Mouse (Mus musculus) neural tube, embryonic 11.5 days (tissue): Measurements from ENCODE around the gene Moxd1. TPM values are rescaled to one million over a fixed set of nuclear protein-coding genes. Genes with fewer than 3 reads are reported as not detected.
A peak's percentile ranks its signal among the peaks of the same experiment; 100 is the strongest.

Experiments used
- ATAC-seq: fragments of 200-750 bp; cut with Nextera tagmentation; 2 replicates; pipeline ENCODE4 v1.8.0; 2017; ENCODE audit warnings: moderate number of reproducible peaks, mild to moderate bottlenecking, moderate TSS enrichment, moderate library complexity; ENCODE audit not compliant: insufficient read depth, low FRiP score, low TSS enrichment
- DNase-seq: peaks from one replicate; pipeline ENCODE4 v3.0.0-alpha.2; 2015; ENCODE audit warnings: low spot score
- H3K27ac ChIP-seq: fragments of 300-500 bp; sonication (generic); 2 replicates; pipeline ENCODE4 v1.5.1; 2014; ENCODE audit warnings: low read depth, mild to moderate bottlenecking, low read length
- H3K27me3 ChIP-seq: fragments of 300-500 bp; sonication (generic); 2 replicates; pipeline ENCODE4 v1.6.1; 2014; ENCODE audit warnings: mild to moderate bottlenecking, low read length, mixed read lengths; ENCODE audit not compliant: control insufficient read depth, insufficient read depth
- H3K36me3 ChIP-seq: fragments of 300-500 bp; sonication (generic); 2 replicates; pipeline ENCODE4 v1.6.1; 2014; ENCODE audit warnings: mild to moderate bottlenecking, low read length, moderate library complexity, mixed read lengths; ENCODE audit not compliant: control insufficient read depth, insufficient read depth
- H3K4me1 ChIP-seq: fragments of 300-500 bp; sonication (generic); 2 replicates; pipeline ENCODE4 v1.6.1; 2014; ENCODE audit warnings: low read length, mixed read lengths; ENCODE audit not compliant: control insufficient read depth, insufficient read depth
- H3K4me2 ChIP-seq: fragments of 300-500 bp; sonication (generic); 2 replicates; pipeline ENCODE4 v1.6.1; 2014; ENCODE audit warnings: low read depth, mild to moderate bottlenecking, moderate library complexity
- H3K4me3 ChIP-seq: fragments of 300-500 bp; sonication (generic); 2 replicates; pipeline ENCODE4 v1.5.1; 2014; ENCODE audit warnings: low read depth, low read length
- H3K9ac ChIP-seq: fragments of 300-500 bp; sonication (generic); 2 replicates; pipeline ENCODE4 v1.6.1; 2014; ENCODE audit warnings: mild to moderate bottlenecking, low read length
- H3K9me3 ChIP-seq: fragments of 300-500 bp; sonication (generic); 2 replicates; pipeline ENCODE4 v1.6.1; 2016; ENCODE audit warnings: low read length; ENCODE audit not compliant: control insufficient read depth
- WGBS: fragments of 180-500 bp; shearing (Covaris S2); extraction: QIAGEN DNeasy Blood & Tissue Kit; methylation state at CpG from one replicate; pipeline ENCODE4 v1.1.7; 2014; 5-methylcytosine and 5-hydroxymethylcytosine counted together
- polyA plus RNA-seq: library from polyadenylated mRNA; unstranded; fragments of >200 nt; fragmentation: Nextera tagmentation; extraction: Ambion mirVana; gene quantifications from 2 replicates; pipeline ENCODE4 v1.2.1, GENCODE M21; 2014

Gene Moxd1
- 39.6 and 45.8 TPM in 2 replicates for polyA plus RNA-seq

- Histone ChIP-seq H3K4me2 (peak within 1 kb of the TSS; percentile 84), H3K36me3 (no peaks in the 10 kb centered on the region), H3K9me3 (no peaks in the 10 kb centered on the region), H3K4me3 (peak within 1 kb of the TSS; percentile 47), H3K9ac (peak within 1 kb of the TSS; percentile 54), H3K27me3 (peaks cover 16% of the 10 kb centered on the region), H3K27ac (no peak within 1 kb of the TSS), H3K4me1 (peaks cover 6% of the 10 kb centered on the region)
- WGBS: under 1% methylated on average over 55 of the region's 56 CpGs
- DNase-seq (peak; percentile 65), ATAC-seq (peak; percentile 56)
Measured at GRCm38 (mm10) chr10:24223449-24224143, at the start of gene Moxd1. TSS of gene Moxd1 (plus strand) at chr10:24223517.

DNA sequence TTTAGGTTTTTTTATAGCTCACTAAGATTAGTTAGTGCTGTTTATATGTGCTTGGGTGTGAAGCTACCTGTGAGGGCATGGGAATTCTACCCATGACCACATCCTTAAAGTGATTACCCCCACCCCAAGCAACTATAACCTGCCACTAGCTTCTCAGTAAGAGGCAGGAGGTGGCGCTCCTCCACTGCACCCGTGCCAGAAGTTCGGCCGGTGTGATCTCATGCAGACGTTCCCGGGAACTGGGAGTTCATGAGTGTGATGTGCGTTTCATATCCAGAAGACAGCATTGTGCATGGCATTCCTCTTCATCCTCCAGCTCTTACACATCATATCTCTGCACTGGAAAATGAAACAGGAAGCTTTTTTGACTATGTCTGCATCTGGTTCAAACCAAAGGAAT lies 32.9 kb upstream of the Moxd1 start:
- no peaks in the 10 kb centered on the region for H3K9me3 ChIP-seq
- H3K27ac ChIP-seq: no peak overlapping the region
- ATAC-seq (no peak), DNase-seq (peak; percentile 31)
- H3K4me2 ChIP-seq: no peak overlapping the region
- no peaks in the 10 kb centered on the region for H3K36me3 ChIP-seq
- 67% methylated on average over 7 of the region's 7 CpGs for WGBS
- H3K4me3 ChIP-seq: no peak overlapping the region
- H3K9ac ChIP-seq: no peak overlapping the region
- no peaks in the 10 kb centered on the region for H3K4me1 ChIP-seq
- no peaks in the 10 kb centered on the region for H3K27me3 ChIP-seq

DNA sequence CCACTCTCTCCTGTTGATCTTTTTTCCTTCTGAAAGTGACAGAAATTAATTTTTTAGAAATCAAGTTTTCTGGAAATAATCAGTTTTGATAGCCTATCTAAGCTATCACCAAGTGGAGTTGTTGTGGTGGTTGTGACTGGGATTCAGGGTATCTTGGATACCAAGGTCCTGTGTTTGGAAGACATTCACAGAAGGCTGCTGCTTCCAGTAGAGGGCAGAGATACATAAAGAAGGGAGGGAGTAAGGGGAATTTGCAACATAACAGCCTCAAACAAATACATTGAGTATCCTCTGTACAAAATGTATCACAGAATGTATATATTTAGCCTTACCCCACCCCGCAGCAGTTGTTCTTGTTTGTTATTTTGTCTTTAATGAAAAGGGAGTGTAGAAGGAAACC lies 31.3 kb upstream of the Moxd1 start:
- ATAC-seq: no peak
- DNase-seq: no peak
- WGBS: 72% methylated on average over 1 of the region's 1 CpGs
- H3K4me3 ChIP-seq: no peak overlapping the region
- no peak overlapping the region for H3K4me2 ChIP-seq
- H3K27ac ChIP-seq: no peak overlapping the region
- no peak overlapping the region for H3K9ac ChIP-seq
- no peaks in the 10 kb centered on the region for H3K9me3 ChIP-seq
- no peaks in the 10 kb centered on the region for H3K4me1 ChIP-seq
- H3K36me3 ChIP-seq: no peaks in the 10 kb centered on the region
- H3K27me3 ChIP-seq: no peaks in the 10 kb centered on the region

DNA sequence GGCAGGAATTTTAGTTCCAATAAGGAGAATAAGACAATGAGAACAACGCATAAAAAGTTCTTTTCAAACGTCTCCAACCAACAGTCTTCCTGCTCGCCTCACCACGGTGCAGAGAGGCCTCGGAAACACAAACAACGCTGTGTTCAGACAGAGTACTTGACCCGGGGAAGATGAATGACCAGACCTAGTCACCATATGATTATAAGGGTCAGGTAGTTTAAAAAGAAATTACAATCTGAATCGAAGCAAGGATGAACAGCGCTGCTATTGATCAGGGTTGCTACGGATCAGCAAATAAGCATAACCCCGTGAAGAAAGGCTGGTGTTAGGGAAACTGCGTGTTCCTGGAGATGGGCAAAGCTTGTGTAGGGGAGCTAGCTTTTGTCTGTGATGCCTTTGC lies 24.0 kb upstream of the Moxd1 start:
- ATAC-seq (peak; percentile 88), DNase-seq (peak; percentile 65)
- H3K9ac ChIP-seq: no peak overlapping the region
- no peak overlapping the region for H3K27ac ChIP-seq
- peaks cover 3% of the 10 kb centered on the region; the same call in 1 of the 2 replicates for H3K4me1 ChIP-seq
- no peak overlapping the region for H3K4me2 ChIP-seq
- 19% methylated on average over 12 of the region's 12 CpGs for WGBS
- H3K9me3 ChIP-seq: no peaks in the 10 kb centered on the region
- no peaks in the 10 kb centered on the region for H3K36me3 ChIP-seq
- H3K27me3 ChIP-seq: no peaks in the 10 kb centered on the region
- H3K4me3 ChIP-seq: no peak overlapping the region

DNA sequence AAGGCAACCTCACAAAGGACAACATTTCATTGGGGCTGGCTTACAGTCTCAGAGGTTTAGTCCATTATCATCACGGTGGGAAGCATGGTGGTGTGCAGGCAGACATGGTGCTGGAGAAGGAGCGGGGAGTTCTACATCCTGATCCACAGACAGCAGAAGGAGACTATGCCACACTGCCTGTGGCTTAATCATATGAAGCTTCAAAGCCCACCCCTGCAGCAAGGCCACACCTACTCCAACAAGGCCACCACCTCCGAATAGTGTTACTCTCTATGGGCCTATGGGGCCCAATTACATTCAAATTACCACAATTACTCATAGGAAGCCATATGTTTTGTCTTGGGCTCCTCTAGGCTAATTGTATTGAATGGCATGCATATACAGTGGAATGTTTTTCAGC lies 23.2 kb upstream of the Moxd1 start:
- ATAC-seq: 0 out of 2 replicates have a peak, but pooled peaks have one; percentile 21
- no peak overlapping the region for H3K4me3 ChIP-seq
- H3K36me3 ChIP-seq: no peaks in the 10 kb centered on the region
- 57% methylated on average over 3 of the region's 3 CpGs for WGBS
- no peak for DNase-seq
- no peaks in the 10 kb centered on the region for H3K9me3 ChIP-seq
- peaks cover 3% of the 10 kb centered on the region; the same call in 1 of the 2 replicates for H3K4me1 ChIP-seq
- no peak overlapping the region for H3K27ac ChIP-seq
- no peak overlapping the region for H3K9ac ChIP-seq
- H3K27me3 ChIP-seq: no peaks in the 10 kb centered on the region
- H3K4me2 ChIP-seq: no peak overlapping the region

DNA sequence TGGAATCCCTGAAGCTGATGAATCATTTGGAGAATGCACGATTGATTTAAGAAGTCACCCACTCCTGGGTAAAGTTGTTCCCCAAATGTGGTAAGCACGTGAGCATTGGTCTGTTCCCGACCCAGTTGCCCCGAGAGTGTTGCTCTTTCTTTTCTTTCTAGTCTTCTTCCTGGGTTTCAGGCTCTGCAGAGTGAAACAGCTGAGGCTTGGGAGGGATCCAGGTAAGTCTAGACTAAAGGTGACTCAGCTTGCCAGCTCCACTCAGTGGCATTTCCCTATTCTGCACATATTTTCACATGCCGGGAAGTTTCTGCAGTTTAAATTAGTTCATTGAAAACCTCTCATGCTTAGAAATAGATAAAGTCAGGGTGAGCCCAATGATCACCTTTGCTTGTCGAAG lies 13.2 kb upstream of the Moxd1 start:
- Histone ChIP-seq H3K4me3 (no peak overlapping the region), H3K27me3 (no peaks in the 10 kb centered on the region), H3K4me1 (no peaks in the 10 kb centered on the region), H3K4me2 (no peak overlapping the region), H3K36me3 (no peaks in the 10 kb centered on the region), H3K9me3 (no peaks in the 10 kb centered on the region), H3K9ac (no peak overlapping the region), H3K27ac (no peak overlapping the region)
- 91% methylated on average over 6 of the region's 6 CpGs for WGBS
- DNase-seq: no peak
- no peak for ATAC-seq

- ATAC-seq (no peak), DNase-seq (no peak)
- Histone ChIP-seq H3K4me2 (no peak overlapping the region), H3K4me1 (no peaks in the 10 kb centered on the region), H3K36me3 (no peaks in the 10 kb centered on the region), H3K27ac (no peak overlapping the region), H3K27me3 (no peaks in the 10 kb centered on the region), H3K9me3 (no peaks in the 10 kb centered on the region), H3K9ac (no peak overlapping the region), H3K4me3 (no peak overlapping the region)
- 71% methylated on average over 5 of the region's 5 CpGs for WGBS
Measured at GRCm38 (mm10) chr10:24213297-24213696, 10.0 kb upstream of the Moxd1 start.

GRCm38 (mm10) chr10:24217558-24218268 lies 5.6 kb upstream of the Moxd1 start:
- H3K9ac ChIP-seq: no peak overlapping the region
- H3K4me3 ChIP-seq: no peak overlapping the region
- H3K4me2 ChIP-seq: no peak overlapping the region
- no peak for ATAC-seq
- H3K27me3 ChIP-seq: 0 out of 2 replicates have a peak, but pooled peaks cover 2% of the 10 kb centered on the region
- no peak for DNase-seq
- H3K36me3 ChIP-seq: no peaks in the 10 kb centered on the region
- no peak overlapping the region for H3K27ac ChIP-seq
- H3K4me1 ChIP-seq: no peaks in the 10 kb centered on the region
- 67% methylated on average over 6 of the region's 6 CpGs for WGBS
- H3K9me3 ChIP-seq: no peaks in the 10 kb centered on the region

- Histone ChIP-seq H3K27me3 (peaks cover 16% of the 10 kb centered on the region), H3K4me3 (no peak overlapping the region), H3K4me2 (no peak overlapping the region), H3K4me1 (peaks cover 6% of the 10 kb centered on the region), H3K9ac (no peak overlapping the region), H3K9me3 (no peaks in the 10 kb centered on the region), H3K27ac (no peak overlapping the region), H3K36me3 (no peaks in the 10 kb centered on the region)
- WGBS: 89% methylated on average over 5 of the region's 5 CpGs
- DNase-seq (no peak), ATAC-seq (no peak)
Measured at GRCm38 (mm10) chr10:24220931-24221330, 2.4 kb upstream of the Moxd1 start.
